Mouse (Mus musculus) gastrocnemius, postnatal 25 days (tissue): Measurements from ENCODE around the gene Olfr1369-ps1. TPM values are rescaled to one million over a fixed set of nuclear protein-coding genes. Genes with fewer than 3 reads are reported as not detected.
"Not testable (repeated sequence)": the region's sequence is repeated elsewhere in the genome, so short reads cannot be mapped to it uniquely, and the experiment has no call there.

Experiments
- DNase-seq: peaks from one replicate; pipeline ENCODE4 v3.0.0; 2022
- long read RNA-seq, 2 experiments: library from polyadenylated mRNA; stranded (forward); transcript quantifications; one replicate each; pipeline ENCODE4 v2.0.0; 2021
- total RNA-seq, 2 experiments: library from RNA; stranded (reverse); gene quantifications; 1 replicate in 1 of 2; 2 replicates in 1 of 2; pipeline ENCODE4 v1.2.3; 2021

Olfr1369-ps1 gene
- not detected for total RNA-seq
- long read RNA-seq, experiment 1, result 0 reads
- long read RNA-seq, experiment 2, result 0 reads

DNA sequence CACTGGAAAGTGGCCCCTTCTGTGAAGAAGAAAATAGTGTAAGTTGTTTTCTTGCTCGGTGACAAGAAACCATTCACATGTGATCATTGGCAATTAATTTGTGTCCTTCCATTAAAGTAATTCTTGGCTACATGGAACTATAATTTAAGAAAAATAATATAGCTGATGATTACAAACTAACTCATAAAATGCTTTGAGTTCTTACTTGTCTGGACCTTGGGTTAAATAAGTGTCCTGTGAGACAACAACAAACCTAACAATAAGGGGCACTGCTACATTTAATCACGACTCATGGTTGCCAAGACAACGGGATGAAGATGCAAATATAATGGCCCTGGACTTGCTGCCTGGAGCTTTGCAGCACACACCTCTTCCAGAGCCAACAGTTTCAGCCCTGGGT lies at the start of gene Olfr1369-ps1:
Gene Olfr1369-ps1 (plus strand): TSS at position 301 of the 400 bp plus-strand sequence.
- not testable (repeated sequence) for DNase-seq

DNA sequence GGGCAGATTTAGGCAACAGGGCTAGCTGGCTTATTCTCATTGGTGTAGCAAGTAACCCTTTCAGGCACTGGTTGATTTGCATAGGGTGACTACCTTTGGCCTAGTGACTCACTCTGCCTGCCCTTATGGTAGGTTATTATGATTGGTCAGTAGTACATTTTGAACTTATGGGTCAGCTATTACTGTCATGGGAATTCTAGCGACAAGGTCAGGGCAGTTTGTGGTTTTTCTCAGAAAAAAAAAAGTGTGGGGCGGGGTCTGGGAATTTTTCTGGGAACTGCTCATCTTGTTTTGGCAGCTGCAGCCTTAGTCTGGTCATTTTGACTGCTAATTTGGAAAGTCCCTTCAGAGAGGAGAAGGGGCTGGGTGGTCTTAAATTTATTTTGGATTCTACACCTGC lies 45.3 kb upstream of the Olfr1369-ps1 start:
- no peak for DNase-seq

DNA sequence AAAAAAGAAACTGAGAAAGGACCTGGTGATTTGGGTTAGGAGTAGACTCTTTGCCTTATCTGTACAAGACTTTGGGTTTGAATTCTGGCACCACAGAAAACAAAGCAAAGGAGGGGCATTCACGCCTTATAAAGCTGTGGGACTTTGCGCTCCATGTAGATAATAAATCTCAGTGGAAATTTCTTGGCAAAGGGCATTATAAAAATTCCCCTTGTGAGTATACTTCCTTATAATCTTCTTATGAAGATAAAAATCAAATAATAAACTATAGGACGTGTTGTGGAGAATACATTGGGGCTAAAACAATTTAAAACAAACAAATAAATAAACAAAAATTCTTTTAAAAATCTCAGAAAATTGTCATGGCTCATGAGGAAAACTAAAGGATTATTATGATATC lies 36.4 kb upstream of the Olfr1369-ps1 start, which contains the start of gene Olfr1370:
Gene Olfr1370 (minus strand): TSS at position 101 of the 400 bp plus-strand sequence.
- DNase-seq, result no peak

DNA sequence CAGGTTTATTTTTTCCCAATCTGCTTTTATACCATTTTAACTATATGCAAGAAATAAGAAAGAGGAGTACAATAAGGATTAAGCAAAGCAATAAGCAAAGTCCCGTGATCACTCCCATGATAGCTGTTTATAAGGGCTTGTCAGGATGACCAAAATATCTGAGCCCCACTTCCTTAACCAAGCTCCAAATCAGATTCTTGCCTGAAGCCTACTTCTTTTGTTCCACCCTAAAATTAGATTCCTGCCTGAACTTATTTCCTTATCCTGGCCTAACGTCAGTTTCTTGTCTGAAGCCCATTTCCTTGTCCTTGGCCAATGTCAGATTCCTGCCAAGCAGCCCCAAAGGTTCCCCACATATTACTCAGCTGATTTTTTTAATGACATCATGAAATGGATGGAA lies 28.6 kb upstream of the Olfr1369-ps1 start:
- no peak for DNase-seq

DNA sequence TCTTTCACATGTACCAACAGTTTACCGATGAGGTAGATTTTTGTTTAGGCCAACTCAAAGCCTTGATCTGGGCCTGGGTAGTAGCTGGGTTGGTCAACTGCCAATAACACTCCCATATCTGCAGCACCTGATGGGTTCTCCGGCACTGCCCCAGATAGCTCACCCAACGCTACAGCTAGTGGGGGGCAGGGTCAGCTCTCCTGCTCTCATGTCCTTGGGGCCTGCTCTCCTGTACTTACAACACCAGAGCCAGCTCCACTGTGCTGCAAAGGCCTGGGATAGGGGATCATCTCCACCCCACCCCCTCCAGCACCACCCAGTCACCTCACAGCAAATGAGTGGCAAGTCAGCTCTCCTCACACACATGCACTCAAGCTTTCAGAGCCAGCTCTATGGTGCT lies 1.5 kb upstream of the Olfr1369-ps1 start:
- no peak for DNase-seq

DNA sequence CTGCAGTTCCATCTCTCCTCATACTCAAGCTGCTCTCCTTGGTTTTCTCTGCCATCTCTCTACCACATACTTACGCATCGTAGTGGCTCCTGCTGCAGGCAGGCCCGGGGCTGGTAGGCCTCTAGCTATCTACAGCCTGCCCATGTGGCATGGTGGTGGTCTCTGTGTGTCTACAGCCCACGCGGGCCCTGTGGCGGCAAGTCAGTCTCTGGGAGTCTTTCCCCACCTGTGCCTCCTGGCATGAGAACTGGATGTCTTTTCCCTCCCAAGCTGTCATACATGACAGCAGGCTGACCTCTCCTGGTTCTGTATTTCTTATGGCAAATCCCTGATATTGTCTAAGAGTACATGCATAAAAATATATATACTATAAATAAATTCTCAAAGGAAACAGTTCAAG lies 842 bp upstream of the Olfr1369-ps1 start:
- DNase-seq, result no peak

DNA sequence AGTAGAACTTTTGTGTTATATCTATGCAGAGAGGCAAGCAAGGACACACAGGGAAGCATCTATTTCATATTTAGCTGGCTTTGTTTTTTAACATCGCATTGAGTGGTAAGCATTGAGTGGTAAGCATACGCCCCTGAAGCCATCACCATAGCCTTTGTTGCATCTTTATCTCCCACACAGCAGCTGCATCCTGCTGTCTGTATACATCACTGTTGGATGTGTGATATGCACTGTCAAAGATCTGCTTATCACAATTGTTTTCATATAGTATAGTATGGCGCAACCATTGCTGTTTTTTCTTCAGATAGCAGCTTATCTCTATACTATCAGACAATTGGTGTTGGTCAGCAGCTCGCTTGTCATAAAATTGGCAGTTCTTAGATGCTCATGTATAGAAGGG lies 2.8 kb downstream of the Olfr1369-ps1 start:
- no peak for DNase-seq

DNA sequence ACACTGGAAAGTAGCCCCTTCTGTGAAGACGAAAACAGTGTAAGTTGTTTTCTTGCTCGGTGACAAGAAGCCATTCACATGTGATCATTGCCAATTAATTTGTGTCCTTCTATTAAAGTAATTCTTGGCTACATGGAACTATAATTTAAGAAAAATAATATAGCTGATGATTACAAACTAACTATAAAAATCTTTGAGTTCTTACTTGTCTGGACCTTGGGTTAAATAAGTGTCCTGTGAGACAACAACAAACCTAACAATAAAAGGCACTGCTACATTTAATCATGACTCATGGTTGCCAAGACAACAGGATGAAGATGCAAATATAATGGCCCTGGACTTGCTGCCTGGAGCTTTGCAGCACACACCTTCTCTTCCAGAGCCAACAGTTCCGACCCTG lies 18.1 kb downstream of the Olfr1369-ps1 start, which contains the start of gene Olfr263:
Gene Olfr263 (plus strand): TSS at position 301 of the 400 bp plus-strand sequence.
- DNase-seq, result not testable (repeated sequence)

DNA sequence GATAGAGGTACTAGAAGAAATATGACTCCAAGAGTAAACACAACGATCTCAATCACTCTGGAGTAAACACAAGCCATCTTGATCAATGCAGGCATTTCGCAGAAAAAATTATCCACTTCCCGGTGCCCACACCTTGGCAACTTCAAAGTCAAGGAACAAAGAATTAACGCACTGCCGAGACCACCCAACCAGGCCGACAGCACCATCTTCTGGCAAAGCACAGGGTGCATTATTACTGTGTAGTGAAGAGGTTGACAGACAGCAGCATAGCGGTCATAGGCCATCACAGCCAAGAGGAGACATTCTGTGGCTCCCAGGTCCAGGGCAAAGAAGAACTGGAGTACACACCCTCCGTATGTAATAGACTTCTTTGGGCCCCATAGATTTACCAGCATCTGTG lies 31.1 kb downstream of the Olfr1369-ps1 start:
- DNase-seq, result no peak

DNA sequence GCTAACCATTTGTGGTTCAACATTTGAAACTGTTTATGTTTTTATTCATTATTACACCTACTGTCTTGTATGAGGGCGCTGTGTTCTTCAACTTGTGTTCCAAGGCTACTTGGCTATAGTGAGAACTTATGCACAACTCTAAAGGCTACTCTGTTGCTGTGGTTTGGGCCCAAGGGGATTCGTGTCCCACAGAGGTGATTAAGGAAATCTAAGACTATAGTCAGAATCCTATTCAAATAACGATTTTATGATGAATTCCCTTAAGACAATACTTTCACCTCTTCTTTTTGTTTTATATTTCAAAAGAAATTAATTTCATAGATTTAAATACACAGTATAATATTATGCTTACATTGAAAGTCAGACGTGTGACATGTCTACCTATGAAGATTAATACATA lies 34.5 kb downstream of the Olfr1369-ps1 start, which contains the start of gene Olfr1368:
Gene Olfr1368 (minus strand): TSS at position 101 of the 400 bp plus-strand sequence.
- no peak for DNase-seq

DNA sequence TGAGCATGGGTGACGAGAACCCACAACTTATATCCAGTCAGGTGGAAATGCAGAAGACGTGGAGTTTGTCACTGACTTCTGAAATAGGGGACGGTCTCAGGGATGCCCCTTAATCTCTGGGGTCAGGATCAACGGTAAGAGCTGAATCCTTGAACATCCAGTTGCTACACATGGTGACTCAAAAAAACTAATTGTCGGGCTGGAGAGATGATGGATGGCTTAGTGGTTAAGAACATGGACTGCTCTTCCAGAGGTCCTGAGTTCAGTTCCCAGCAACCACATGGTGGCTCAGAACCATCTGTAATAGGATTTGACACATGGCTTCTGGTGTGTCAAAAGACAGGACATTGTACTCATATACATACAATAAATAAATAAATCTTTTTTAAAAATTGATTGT lies 44.6 kb downstream of the Olfr1369-ps1 start:
- no peak for DNase-seq

DNA sequence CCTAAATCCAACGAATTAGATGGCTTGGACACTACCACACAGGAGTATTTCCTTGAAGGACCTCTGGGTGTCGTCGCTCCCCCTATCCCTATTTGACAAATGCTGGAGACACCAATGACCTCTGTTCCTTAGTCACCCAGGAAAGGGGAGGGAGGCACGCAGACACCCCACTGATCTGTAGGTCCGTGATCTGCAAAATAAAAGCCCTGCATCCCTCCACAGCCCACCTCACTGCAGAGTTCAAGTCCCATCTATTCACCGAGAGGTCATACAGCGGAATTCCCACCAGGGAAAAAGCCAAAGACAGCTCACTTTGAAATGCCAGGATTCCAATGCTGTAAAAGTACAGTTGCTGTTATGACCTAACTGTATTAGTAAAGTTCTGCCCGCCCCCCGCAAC lies 46.8 kb downstream of the Olfr1369-ps1 start:
- DNase-seq, result no peak

DNA sequence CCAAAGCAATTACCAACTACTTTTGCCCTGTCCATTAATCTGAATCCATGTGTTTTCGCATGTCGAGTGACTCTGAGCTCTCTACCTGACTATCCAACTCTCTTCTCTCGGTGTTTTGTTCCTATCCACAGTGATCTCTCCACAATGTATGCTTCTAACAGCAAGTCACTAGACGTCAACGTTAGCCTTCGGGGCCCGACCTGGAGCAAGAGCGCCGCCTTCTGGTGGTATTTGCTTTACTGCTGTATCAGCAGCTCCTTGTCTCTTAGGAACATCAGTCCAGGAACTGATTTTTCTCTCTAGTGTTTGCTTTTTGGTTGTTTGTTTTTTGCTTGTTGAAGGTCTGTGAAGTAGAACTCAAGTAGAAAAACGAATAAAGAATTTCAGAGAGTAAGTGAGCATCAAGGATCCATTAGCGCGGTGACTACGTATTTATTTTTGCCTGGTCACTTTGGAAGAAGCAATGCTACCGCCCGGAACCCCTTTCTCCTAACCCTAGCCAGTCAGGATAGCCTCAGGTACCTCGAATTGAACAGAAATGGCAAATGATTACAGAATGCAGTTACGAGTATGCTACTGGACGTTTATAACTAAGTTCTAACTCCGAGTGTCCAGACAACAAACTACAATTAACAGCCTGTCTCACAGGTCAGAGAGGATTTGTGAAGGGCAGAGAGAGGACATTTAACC lies 47.6 kb downstream of the Olfr1369-ps1 start:
- DNase-seq, result peak; percentile 61

DNA sequence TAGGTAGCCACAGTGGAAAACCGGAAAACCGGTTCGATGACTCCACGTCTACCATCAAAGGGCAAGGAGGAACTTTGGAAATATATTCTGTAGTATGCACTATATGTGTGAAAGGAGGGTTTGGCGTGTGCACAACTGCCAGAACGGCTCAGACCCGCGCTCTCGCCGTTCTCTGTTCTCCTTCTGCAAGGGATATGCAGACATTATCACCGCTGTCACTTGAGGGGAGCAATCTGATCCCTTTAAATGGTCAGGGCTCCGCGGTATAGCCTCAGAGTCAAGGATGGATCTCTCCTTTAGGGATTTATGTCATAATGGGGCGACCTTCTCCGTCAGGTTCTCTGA lies 48.2 kb downstream of the Olfr1369-ps1 start:
- DNase-seq, result no peak

DNA sequence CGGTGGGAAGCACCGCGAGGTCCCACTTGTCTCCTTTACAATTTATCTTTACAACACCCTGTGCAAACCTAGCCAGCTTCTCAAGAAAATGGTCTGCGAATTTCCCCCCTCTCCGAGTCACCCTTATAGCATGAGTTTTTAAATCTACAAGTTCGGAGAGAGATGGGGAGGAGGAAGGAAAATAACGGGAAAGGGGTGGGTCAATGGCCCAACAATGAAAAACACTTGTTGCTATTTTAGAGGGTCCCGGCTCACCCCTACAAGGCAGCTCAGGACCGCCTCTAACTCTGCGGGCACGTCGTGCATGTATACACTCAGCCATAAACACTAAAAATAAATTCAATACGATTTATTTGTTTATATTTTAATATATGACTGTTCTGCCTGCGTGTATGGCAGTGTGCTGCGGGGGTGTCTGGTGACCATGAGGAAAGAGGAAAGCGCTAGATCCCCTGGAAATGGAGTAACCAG lies 48.8 kb downstream of the Olfr1369-ps1 start:
- DNase-seq, result no peak

DNA sequence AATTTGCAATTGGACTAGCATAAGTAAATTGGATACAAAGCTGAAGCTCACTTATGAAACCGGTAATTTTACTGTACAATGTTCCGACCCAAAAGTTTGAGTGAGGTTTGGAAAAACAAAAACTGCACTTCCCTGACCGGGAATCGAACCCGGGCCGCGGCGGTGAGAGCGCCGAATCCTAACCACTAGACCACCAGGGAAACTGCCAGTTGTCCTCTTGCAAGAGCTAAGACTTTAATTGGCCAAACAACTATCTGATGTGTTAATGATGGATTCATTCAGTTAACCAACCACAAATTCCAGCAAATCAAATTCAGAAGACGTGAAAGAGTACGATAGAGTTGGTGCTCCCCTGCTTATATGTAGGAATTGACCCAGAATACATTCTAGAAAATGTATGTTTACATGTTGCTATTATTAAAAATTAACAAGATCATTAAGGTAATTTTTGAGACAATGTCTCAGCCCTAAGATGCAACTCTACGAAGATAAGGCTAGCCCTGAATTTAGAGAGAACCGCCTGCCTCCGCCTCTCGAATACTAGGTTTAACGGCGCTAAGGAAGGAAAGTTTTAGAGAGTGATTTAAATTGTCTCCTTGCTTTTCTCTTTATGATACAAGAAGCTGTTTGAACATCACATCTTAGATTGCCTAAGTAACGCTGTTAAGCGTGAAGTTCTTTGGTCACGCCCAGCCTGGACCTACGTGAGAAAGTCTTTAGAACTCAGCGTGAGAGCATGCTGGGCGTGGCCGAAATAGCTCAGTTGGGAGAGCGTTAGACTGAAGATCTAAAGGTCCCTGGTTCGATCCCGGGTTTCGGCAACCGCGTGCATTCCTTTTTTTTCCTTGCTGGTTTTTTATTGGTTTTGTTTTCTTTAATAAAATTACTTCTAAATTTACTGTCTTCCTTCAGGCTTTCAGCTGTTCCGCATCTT lies 49.6 kb downstream of the Olfr1369-ps1 start:
- peak; percentile 77 for DNase-seq

DNA sequence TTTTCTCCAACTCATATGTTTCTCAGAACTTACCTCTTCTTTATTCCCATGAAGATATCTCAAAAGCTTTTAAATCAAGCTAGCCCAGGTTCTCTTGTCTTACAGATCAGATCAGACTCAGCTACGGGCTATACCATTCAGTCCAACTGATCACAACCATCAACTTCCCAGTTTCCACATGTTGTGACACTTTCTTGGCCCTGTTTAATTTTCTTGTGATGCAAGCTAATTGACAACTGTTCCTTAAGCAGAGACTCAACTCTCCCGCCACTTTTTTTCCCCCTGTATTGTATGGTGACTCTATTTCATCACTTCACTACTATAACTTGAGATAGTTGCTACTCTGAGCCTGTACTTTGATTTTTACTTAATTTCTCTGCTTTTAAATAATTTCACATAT lies 50.3 kb downstream of the Olfr1369-ps1 start:
- no peak for DNase-seq

DNA sequence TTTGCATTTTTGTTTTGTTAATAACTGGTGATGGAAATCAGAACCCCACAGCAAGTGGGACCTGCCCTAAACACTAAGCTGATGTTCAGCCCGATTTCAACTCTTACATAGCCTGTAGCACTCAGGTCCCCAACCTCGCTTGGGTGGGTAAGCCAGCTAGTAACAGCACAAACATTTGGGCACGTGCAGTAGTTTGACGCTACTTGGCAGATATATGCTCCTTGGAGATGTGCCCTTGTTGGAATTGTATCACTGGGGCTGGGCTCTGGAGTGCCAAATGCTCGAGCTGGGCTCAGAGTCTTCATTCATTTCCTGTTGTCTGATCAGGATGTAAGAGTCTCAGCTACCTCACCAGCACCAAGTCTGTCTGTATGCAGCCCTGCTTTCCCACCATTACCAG lies 51.3 kb downstream of the Olfr1369-ps1 start:
- no peak for DNase-seq

DNA sequence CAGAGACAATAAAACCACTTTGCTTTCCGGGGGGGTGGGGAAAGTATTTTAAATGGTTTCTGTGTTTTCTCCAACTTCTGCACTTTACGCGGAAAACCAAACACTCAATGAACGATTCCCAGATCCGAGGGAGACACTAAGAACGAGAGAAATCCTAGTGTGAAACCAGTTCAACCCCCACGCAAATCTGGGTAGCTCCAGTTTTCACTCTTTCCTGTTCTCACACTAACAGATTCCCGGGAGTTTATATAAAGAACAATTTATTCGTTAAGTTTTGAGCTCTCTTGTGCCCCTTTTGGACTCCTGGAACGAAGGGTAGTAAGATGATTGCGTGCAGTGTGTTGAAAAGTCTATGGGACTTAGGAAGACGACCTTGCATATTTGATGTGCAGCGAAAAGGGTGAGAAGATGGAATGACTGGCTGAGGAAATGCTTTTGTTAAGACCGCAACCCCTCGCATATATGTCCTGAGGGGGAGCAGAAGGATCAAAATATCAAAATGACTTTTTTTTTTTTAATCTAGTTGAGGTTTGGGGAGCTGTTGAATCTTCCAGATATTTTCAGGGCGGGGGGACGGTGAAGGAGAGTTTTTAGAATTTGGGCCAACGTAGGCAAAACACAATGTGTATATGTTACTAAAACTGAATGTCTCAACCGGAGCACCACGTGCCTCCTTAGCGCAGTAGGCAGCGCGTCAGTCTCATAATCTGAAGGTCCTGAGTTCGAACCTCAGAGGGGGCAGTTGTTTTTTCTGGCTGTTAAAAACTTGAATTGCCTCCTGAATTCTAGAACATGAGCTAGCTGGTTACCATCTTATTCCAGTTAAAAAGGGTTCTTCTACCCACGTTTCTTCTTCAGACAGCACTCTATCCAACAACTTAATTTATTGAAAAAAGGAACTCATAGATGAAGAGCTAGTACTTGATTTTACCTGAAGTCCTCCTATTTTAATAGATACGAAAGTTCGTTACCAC lies 55.9 kb downstream of the Olfr1369-ps1 start:
- peak; percentile 61 for DNase-seq

DNA sequence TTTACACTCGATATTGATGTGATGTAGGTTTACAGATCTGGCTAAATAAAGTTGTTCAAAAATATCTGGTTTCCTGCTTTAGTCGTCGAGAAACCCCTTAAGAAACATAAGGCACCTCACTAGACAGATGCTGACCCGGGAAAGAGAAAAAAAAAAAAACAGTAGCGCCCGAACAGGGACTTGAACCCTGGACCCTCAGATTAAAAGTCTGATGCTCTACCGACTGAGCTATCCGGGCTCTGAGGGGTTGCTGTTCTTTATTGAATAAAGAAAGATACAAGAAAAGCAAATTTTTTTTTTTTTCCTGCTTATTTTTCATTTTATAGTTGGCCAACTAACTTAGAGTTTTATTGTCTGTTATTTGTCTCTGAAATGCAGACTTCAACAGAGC lies 56.6 kb downstream of the Olfr1369-ps1 start:
- DNase-seq, result no peak

DNA sequence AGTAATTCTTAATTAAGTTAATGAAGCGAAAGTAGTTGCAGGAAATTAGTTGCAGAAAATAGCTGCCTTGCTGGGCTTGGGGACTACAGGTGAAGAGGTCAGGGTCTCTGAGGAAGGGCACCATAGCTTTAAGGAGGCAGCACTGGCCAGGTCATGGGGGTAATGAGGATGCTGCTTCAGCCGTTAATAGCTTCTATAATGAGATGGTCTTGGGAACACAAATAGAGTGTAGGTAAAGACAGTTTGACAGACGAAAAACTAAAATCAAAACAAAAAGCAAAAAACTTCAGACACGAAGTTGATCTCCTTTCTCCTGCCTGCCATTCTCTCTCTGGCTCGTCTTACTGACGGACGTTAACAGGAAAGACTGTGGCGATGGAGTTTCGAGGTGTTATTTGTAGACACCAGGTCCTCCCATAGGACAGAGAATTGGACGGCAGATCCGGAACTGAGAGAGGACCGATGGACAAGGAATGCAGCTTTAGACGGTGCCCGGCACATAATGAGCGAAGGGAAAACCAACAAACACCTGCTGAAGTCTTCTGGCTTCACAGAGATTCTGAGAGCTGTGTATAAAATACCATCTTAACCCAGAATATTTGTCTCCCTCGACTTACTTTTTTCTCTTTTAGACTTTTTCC lies 57.2 kb downstream of the Olfr1369-ps1 start:
- no peak for DNase-seq
